Mouse (Mus musculus): ENCODE results near the gene Flt3l. TPM values are rescaled to one million over a fixed set of nuclear protein-coding genes. Genes with fewer than 3 reads are reported as not detected.

The Flt3l gene
- 1.5 and 2.2 TPM in 2 replicates for polyA plus RNA-seq (2015; fragmentation: Nextera tagmentation; extraction: Ambion mirVana)

DNA sequence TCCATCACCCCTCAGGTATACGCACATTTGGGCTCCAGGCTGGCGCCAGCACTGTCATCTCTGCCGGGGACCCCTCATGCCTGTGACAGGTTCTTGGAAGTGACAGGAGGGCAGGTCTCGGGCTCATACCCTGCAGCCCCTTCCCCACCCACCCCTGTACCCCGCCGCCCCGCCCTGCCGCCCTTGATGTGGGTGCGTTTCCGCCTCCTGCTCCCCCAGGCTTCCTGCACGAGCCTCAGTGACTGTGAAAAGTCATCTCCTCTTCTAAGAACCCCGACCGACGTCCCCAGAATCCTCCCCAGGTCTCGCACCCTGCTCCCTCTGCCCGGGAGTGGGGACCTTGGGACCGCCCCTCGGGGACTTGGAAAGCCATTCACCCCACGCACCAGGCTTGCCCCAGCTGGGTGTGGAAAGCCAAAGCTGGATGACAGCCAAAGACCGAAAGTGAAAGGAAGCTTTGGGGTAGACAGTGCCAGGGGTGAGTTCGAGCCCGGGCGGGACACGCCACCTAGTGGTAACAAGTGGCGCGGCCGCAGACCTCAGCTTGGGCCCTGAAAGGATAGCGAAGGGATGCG is at the start of gene Flt3l, which contains the start of gene Gm45713:
Gene Flt3l, minus strand, starts transcription at position 440 of the 575 bp plus-strand sequence.
Gene Gm45713, minus strand, starts transcription at position 239 of the 575 bp plus-strand sequence.
- Histone ChIP-seq H3K27me3 (no peaks in the 10 kb centered on the region), H3K4me3 (peak within 1 kb of the TSS; percentile 59), H3K27ac (peak within 1 kb of the TSS; percentile 29; the same call in 1 of the 2 replicates), H3K36me3 (no peaks in the 10 kb centered on the region), H3K4me1 (replicated peaks) (peaks cover 20% of the 10 kb centered on the region), H3K4me2 (peak within 1 kb of the TSS; percentile 78), H3K9ac (peak within 1 kb of the TSS; percentile 65), H3K9me3 (replicated peaks) (no peaks in the 10 kb centered on the region)
- ATAC-seq (replicated peaks; ENCODE audit: insufficient number of reproducible peaks, insufficient read depth, low FRiP score, low read depth): peak; percentile 77
- WGBS: 2% methylated on average over 29 of the region's 29 CpGs

GRCm38 (mm10) chr7:45185921-45186320 is 49.7 kb upstream of the Flt3l start:
- H3K9ac ChIP-seq: no peak overlapping the region
- no peak overlapping the region for H3K4me3 ChIP-seq
- 56% methylated on average over 7 of the region's 7 CpGs for WGBS
- peaks cover 19% of the 10 kb centered on the region for H3K4me1 ChIP-seq (replicated peaks)
- no peaks in the 10 kb centered on the region for H3K36me3 ChIP-seq
- no peaks in the 10 kb centered on the region for H3K9me3 ChIP-seq (replicated peaks)
- H3K27ac ChIP-seq: no peak overlapping the region
- H3K4me2 ChIP-seq: no peak overlapping the region
- no peak for ATAC-seq (replicated peaks; ENCODE audit: insufficient number of reproducible peaks, insufficient read depth, low FRiP score, low read depth)
- peaks cover 97% of the 10 kb centered on the region for H3K27me3 ChIP-seq

GRCm38 (mm10) chr7:45183672-45184071 is 47.4 kb upstream of the Flt3l start:
- Histone ChIP-seq H3K4me2 (no peak overlapping the region), H3K27me3 (peaks cover 98% of the 10 kb centered on the region), H3K36me3 (no peaks in the 10 kb centered on the region), H3K9ac (no peak overlapping the region), H3K9me3 (replicated peaks) (no peaks in the 10 kb centered on the region), H3K4me1 (replicated peaks) (peaks cover 21% of the 10 kb centered on the region), H3K4me3 (no peak overlapping the region), H3K27ac (no peak overlapping the region)
- no peak for ATAC-seq (replicated peaks; ENCODE audit: insufficient number of reproducible peaks, insufficient read depth, low FRiP score, low read depth)
- 67% methylated on average over 7 of the region's 7 CpGs for WGBS

DNA sequence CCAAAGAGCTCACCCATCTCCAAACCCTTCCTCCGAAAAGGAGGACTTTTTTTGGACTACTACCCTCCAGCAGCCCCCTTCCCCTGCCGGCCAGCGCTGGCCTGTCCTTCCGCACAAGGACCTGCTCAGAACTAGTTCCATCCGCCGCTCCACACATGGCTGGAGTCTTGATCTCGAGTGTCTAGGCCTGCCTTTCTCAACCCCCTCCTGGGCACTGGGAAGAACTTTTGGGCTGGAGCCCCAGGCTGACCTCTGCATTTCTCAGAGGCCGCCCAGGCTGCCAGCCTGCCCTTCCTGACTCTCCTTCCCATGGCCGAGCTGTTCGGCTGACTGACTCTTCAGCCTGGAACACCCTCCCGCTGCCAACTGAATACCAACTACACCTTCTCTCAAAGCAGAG is 46.4 kb upstream of the Flt3l start:
- Histone ChIP-seq H3K4me1 (replicated peaks) (peaks cover 21% of the 10 kb centered on the region), H3K9ac (peak overlapping the region; percentile 43; the same call in 1 of the 2 replicates)
- ATAC-seq (replicated peaks; ENCODE audit: insufficient number of reproducible peaks, insufficient read depth, low FRiP score, low read depth): no peak

GRCm38 (mm10) chr7:45182199-45182601 is 46.0 kb upstream of the Flt3l start:
- WGBS: 1% methylated on average over 34 of the region's 34 CpGs
- peaks cover 100% of the 10 kb centered on the region for H3K27me3 ChIP-seq
- H3K9ac ChIP-seq: peak overlapping the region; percentile 43; the same call in 1 of the 2 replicates
- no peaks in the 10 kb centered on the region for H3K36me3 ChIP-seq
- peak; percentile 83 for ATAC-seq (replicated peaks; ENCODE audit: insufficient number of reproducible peaks, insufficient read depth, low FRiP score, low read depth)
- H3K9me3 ChIP-seq (replicated peaks): no peaks in the 10 kb centered on the region
- H3K4me2 ChIP-seq: peak overlapping the region; percentile 69
- peaks cover 21% of the 10 kb centered on the region for H3K4me1 ChIP-seq (replicated peaks)
- H3K27ac ChIP-seq: no peak overlapping the region
- peak overlapping the region; percentile 40 for H3K4me3 ChIP-seq

More for the DNA sequence above, 46.4 kb upstream of the Flt3l start:
- Histone ChIP-seq H3K36me3 (no peaks in the 10 kb centered on the region), H3K27ac (no peak overlapping the region), H3K27me3 (peaks cover 98% of the 10 kb centered on the region), H3K4me2 (peak overlapping the region; percentile 69), H3K9me3 (replicated peaks) (no peaks in the 10 kb centered on the region), H3K4me3 (peak overlapping the region; percentile 40)
- whole genome bisulfite sequencing: 17% methylated on average over 11 of the region's 11 CpGs

DNA sequence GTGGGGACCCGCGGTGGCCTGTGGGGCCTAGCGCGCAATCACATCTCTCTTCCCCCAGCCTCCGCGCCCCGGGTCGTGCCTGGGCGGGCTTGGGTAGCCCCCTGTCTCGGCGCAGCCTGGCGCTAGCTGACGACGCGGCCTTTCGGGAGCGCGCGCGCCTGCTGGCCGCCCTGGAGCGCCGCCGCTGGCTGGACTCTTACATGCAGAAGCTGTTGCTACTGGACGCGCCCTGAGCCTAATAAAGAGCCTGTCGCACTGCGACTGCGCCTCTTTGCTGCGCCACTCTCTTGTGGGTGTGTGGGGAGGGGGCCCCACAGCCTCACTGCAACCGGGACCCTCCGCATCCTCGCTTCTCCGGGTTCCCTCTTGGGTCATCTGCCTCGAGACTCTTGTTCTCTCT is 45.3 kb upstream of the Flt3l start:
- 5% methylated on average over 34 of the region's 35 CpGs for WGBS
- ATAC-seq (replicated peaks; ENCODE audit: insufficient number of reproducible peaks, insufficient read depth, low FRiP score, low read depth): no peak

GRCm38 (mm10) chr7:45180896-45181477 is 44.8 kb upstream of the Flt3l start, which contains the start of gene Pth2:
TSS of gene Pth2 (plus strand) at chr7:45180995.
- 17% methylated on average over 20 of the region's 20 CpGs for WGBS
- Histone ChIP-seq H3K9me3 (replicated peaks) (no peaks in the 10 kb centered on the region), H3K4me2 (peak within 1 kb of the TSS; percentile 69), H3K4me1 (replicated peaks) (peaks cover 27% of the 10 kb centered on the region), H3K36me3 (no peaks in the 10 kb centered on the region), H3K4me3 (peak within 1 kb of the TSS; percentile 40), H3K27me3 (peaks cover 100% of the 10 kb centered on the region), H3K27ac (no peak within 1 kb of the TSS), H3K9ac (peak within 1 kb of the TSS; percentile 40; the same call in 1 of the 2 replicates)
- ATAC-seq (replicated peaks; ENCODE audit: insufficient number of reproducible peaks, insufficient read depth, low FRiP score, low read depth): no peak

More for the DNA sequence above, 45.3 kb upstream of the Flt3l start:
- Histone ChIP-seq H3K9ac (peak overlapping the region; percentile 40; the same call in 1 of the 2 replicates), H3K27ac (no peak overlapping the region), H3K4me2 (peak overlapping the region; percentile 69), H3K4me1 (replicated peaks) (peaks cover 21% of the 10 kb centered on the region), H3K36me3 (no peaks in the 10 kb centered on the region), H3K27me3 (peaks cover 100% of the 10 kb centered on the region), H3K9me3 (replicated peaks) (no peaks in the 10 kb centered on the region), H3K4me3 (peak overlapping the region; percentile 40)

DNA sequence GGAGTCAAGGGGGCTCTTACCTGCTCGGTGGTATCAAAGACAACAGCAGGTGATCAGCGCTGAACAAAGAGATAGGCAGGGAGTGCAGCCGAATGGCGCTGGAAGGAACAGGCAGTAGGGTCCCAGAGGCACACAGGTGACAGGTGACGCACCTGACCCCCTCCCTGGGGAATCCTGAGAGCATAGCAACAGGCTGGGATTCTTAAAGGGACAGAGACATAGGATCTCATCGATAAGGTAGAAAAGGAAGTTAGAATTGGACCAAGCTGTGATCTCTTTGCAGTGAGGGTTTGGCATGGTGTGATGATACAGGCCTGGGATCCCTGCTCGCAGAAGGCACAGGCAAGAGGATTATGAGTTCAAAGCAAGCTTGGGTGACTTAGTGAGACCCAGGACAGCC is 43.2 kb upstream of the Flt3l start, which contains the start of gene Gfy:
Gene Gfy, minus strand, starts transcription at position 101 of the 400 bp plus-strand sequence.
- no peaks in the 10 kb centered on the region for H3K36me3 ChIP-seq
- peaks cover 33% of the 10 kb centered on the region for H3K4me1 ChIP-seq (replicated peaks)
- no peak within 1 kb of the TSS for H3K4me3 ChIP-seq
- H3K4me2 ChIP-seq: no peak within 1 kb of the TSS
- 31% methylated on average over 7 of the region's 7 CpGs for WGBS
- no peak within 1 kb of the TSS for H3K9ac ChIP-seq
- peaks cover 100% of the 10 kb centered on the region for H3K27me3 ChIP-seq
- no peaks in the 10 kb centered on the region for H3K9me3 ChIP-seq (replicated peaks)
- H3K27ac ChIP-seq: no peak within 1 kb of the TSS
- ATAC-seq (replicated peaks; ENCODE audit: insufficient number of reproducible peaks, insufficient read depth, low FRiP score, low read depth): no peak

DNA sequence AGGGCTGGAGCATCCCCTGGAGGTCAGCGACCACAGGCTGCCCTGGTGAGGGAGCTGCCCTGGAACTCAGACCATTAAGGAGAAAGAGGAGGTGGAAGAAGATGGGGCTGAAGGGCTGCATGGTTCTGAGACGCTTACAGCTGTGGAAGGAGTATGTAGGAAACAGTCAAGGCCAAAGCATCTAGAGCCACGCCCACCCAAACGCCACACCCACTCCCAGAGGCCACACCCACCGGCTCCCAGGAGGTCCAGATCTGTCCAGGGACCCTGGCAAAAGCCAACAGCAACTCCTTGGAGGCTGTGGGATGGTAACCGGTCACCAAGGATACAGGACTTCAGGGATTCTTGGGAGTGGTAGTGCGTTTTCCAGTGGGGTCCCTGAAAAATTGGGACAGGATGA is 42.3 kb upstream of the Flt3l start:
- no peak overlapping the region for H3K4me3 ChIP-seq
- peaks cover 98% of the 10 kb centered on the region for H3K27me3 ChIP-seq
- H3K4me1 ChIP-seq (replicated peaks): peaks cover 33% of the 10 kb centered on the region
- no peak overlapping the region for H3K4me2 ChIP-seq
- WGBS: 26% methylated on average over 7 of the region's 7 CpGs
- no peak overlapping the region for H3K27ac ChIP-seq
- no peaks in the 10 kb centered on the region for H3K36me3 ChIP-seq
- H3K9me3 ChIP-seq (replicated peaks): no peaks in the 10 kb centered on the region
- no peak overlapping the region for H3K9ac ChIP-seq
- ATAC-seq (replicated peaks; ENCODE audit: insufficient number of reproducible peaks, insufficient read depth, low FRiP score, low read depth): no peak

- Histone ChIP-seq H3K9ac (no peak overlapping the region), H3K36me3 (no peaks in the 10 kb centered on the region), H3K27ac (no peak overlapping the region), H3K27me3 (peaks cover 87% of the 10 kb centered on the region), H3K4me1 (replicated peaks) (peaks cover 18% of the 10 kb centered on the region), H3K4me2 (peak overlapping the region; percentile 45), H3K9me3 (replicated peaks) (peaks cover 2% of the 10 kb centered on the region; the same call in 1 of the 2 replicates), H3K4me3 (peak overlapping the region; percentile 26)
- ATAC-seq (replicated peaks; ENCODE audit: insufficient number of reproducible peaks, insufficient read depth, low FRiP score, low read depth): no peak
- 4% methylated on average over 30 of the region's 31 CpGs for WGBS
These were observed 40.1 kb upstream of the Flt3l start for GRCm38 (mm10) chr7:45176356-45176755.

DNA sequence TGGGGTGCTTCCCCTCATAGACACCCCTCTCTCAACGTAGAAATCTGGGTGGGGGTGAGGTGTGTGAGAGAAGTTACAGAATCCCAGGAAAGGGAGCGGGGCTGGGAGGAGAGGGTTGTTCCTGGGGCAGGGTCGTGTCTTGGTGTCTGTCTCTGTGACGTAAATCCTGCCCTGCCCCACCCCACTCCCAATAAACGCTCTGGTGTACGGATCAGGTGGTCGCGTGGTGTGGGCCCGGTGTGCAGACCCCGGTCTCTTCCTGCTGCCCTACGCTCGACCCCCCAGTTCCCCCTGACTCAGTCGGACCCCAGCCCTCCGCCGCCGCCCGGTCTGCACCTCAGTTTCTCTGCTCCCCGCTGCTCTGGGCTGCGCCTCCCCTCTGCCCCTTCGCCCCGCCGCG is 39.7 kb upstream of the Flt3l start:
- peaks cover 83% of the 10 kb centered on the region for H3K27me3 ChIP-seq
- no peak overlapping the region for H3K27ac ChIP-seq
- H3K4me2 ChIP-seq: peak overlapping the region; percentile 45
- no peaks in the 10 kb centered on the region for H3K36me3 ChIP-seq
- peaks cover 2% of the 10 kb centered on the region; the same call in 1 of the 2 replicates for H3K9me3 ChIP-seq (replicated peaks)
- ATAC-seq (replicated peaks; ENCODE audit: insufficient number of reproducible peaks, insufficient read depth, low FRiP score, low read depth): no peak
- H3K9ac ChIP-seq: no peak overlapping the region
- H3K4me1 ChIP-seq (replicated peaks): peaks cover 14% of the 10 kb centered on the region
- H3K4me3 ChIP-seq: peak overlapping the region; percentile 26
- WGBS: 2% methylated on average over 23 of the region's 23 CpGs
